Mouse (Mus musculus): ENCODE results near the gene Mycbpap. TPM values are rescaled to one million over a fixed set of nuclear protein-coding genes. Genes with fewer than 3 reads are reported as not detected.
A peak's percentile ranks its signal among the peaks of the same experiment; 100 is the strongest.

The Mycbpap gene
- polyA plus RNA-seq, 1 experiment from 2014 or later, result 1.9 TPM

- no peaks in the 10 kb centered on the region for H3K9me3 ChIP-seq
- peak overlapping the region; percentile 80 for H3K4me2 ChIP-seq
- H3K27me3 ChIP-seq (replicated peaks), result peaks cover 42% of the 10 kb centered on the region
- no peaks in the 10 kb centered on the region for H3K36me3 ChIP-seq
- H3K27ac ChIP-seq, result peak overlapping the region; percentile 92; the same call in 1 of the 2 replicates
- peak; percentile 14; the same call in 1 of the 2 replicates for ATAC-seq (ENCODE audit: insufficient read depth, low FRiP score, low read depth)
- no peak overlapping the region for H3K9ac ChIP-seq
- peaks cover 43% of the 10 kb centered on the region for H3K4me1 ChIP-seq
- WGBS, result under 1% methylated on average over 11 of the region's 11 CpGs
- H3K4me3 ChIP-seq (replicated peaks), result peak overlapping the region; percentile 58
These were observed 47.0 kb downstream of the Mycbpap start for GRCm38 (mm10) chr11:94474544-94474910.

DNA sequence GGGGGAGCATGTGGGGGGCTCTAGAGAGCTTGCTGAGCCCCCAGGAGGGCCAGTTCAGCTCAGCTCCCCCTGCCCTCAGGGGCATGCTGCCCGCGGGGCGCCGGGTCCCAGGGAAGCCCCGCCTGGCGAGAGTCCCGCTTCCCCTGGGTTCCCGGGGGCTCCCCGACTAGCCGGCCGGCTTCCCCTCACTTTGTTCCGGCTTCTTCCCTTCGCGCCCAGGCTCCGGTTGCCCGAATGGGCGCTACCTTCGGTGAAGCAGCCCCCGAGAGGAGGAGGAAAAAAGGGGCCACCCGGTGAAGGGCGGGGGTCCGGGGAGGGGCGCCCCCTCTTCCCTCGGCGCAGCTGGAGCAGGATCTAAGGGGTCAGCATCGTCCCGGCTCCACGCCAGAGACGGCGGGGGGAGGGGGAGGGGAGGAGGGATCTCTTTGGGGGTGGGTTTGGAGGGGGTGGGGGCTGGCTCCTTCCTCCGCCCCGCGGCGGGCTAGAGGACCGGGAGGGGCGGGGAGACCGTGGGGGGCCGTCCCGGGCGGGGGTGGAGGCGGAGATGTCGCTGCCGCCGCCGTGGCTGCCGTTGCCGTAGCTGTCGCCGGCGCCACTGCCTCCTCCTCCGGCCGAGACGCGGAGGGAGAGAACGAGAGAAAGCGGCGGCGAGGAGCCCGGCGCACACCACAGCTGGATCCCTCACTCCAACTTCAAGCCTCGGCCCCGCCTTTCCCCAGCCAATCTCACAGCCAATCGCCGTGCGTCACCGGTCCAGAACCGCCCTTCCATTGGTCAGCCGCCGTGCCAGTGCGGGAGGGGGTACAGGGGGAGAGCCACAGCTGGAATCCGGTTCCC, 47.6 kb downstream of the Mycbpap start, which contains the start of gene Cacna1g:
Cacna1g (minus strand) TSS at position 492 of the 837 bp plus-strand sequence.
- WGBS, result under 1% methylated on average over 55 of the region's 71 CpGs
- peak within 1 kb of the TSS; percentile 80 for H3K4me2 ChIP-seq
- peaks cover 42% of the 10 kb centered on the region for H3K27me3 ChIP-seq (replicated peaks)
- H3K4me3 ChIP-seq (replicated peaks), result peak within 1 kb of the TSS; percentile 58
- peak within 1 kb of the TSS; percentile 92 for H3K27ac ChIP-seq
- H3K4me1 ChIP-seq, result peaks cover 49% of the 10 kb centered on the region
- ATAC-seq (ENCODE audit: insufficient read depth, low FRiP score, low read depth), result peak; percentile 88
- no peaks in the 10 kb centered on the region for H3K36me3 ChIP-seq
- no peaks in the 10 kb centered on the region for H3K9me3 ChIP-seq
- H3K9ac ChIP-seq, result peak within 1 kb of the TSS; percentile 56

GRCm38 (mm10) chr11:94472916-94473706, 48.4 kb downstream of the Mycbpap start:
- Histone ChIP-seq H3K27ac (peak overlapping the region; percentile 92), H3K9me3 (no peaks in the 10 kb centered on the region), H3K4me1 (peaks cover 57% of the 10 kb centered on the region), H3K4me2 (peak overlapping the region; percentile 80), H3K4me3 (replicated peaks) (peak overlapping the region; percentile 58), H3K36me3 (no peaks in the 10 kb centered on the region), H3K27me3 (replicated peaks) (peaks cover 42% of the 10 kb centered on the region), H3K9ac (peak overlapping the region; percentile 56)
- WGBS, result under 1% methylated on average over 52 of the region's 52 CpGs
- ATAC-seq (ENCODE audit: insufficient read depth, low FRiP score, low read depth), result no peak

DNA sequence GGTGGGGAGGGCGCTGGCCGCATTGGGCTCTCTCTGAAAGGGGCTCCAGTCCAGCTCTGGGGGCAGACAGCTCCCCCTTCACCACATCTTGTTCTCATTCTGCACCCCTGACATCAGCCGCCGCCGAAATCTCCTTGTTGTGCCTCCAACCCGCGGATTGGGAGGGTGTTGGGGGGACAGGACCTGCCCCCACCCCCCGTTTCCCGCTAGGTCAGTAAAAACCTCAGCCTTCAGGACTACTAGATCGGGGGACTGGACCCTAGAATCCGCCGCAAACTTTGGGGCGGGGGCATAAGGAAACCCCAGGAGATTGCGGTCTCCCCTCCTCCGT, 49.0 kb downstream of the Mycbpap start:
- Histone ChIP-seq H3K4me1 (peaks cover 62% of the 10 kb centered on the region), H3K9me3 (no peaks in the 10 kb centered on the region), H3K36me3 (no peaks in the 10 kb centered on the region), H3K27me3 (replicated peaks) (peaks cover 40% of the 10 kb centered on the region), H3K9ac (peak overlapping the region; percentile 56; the same call in 1 of the 2 replicates), H3K27ac (peak overlapping the region; percentile 92; the same call in 1 of the 2 replicates), H3K4me3 (replicated peaks) (peak overlapping the region; percentile 58), H3K4me2 (peak overlapping the region; percentile 80)
- ATAC-seq (ENCODE audit: insufficient read depth, low FRiP score, low read depth), result no peak
- WGBS, result 0% methylated on average over 15 of the region's 15 CpGs

GRCm38 (mm10) chr11:94471740-94472584, 49.6 kb downstream of the Mycbpap start:
- peak overlapping the region; percentile 80 for H3K4me2 ChIP-seq
- 10% methylated on average over 17 of the region's 17 CpGs for WGBS
- peak overlapping the region; percentile 6; the same call in 1 of the 2 replicates for H3K27ac ChIP-seq
- H3K36me3 ChIP-seq, result no peaks in the 10 kb centered on the region
- H3K9ac ChIP-seq, result no peak overlapping the region; the same call in 1 of the 2 replicates
- peaks cover 40% of the 10 kb centered on the region for H3K27me3 ChIP-seq (replicated peaks)
- H3K4me3 ChIP-seq (replicated peaks), result peak overlapping the region; percentile 58
- ATAC-seq (ENCODE audit: insufficient read depth, low FRiP score, low read depth), result no peak
- H3K9me3 ChIP-seq, result no peaks in the 10 kb centered on the region
- peaks cover 66% of the 10 kb centered on the region for H3K4me1 ChIP-seq

- Histone ChIP-seq H3K27me3 (replicated peaks) (peaks cover 25% of the 10 kb centered on the region; the same call in 1 of the 2 replicates), H3K4me1 (peaks cover 62% of the 10 kb centered on the region), H3K36me3 (no peaks in the 10 kb centered on the region), H3K9ac (no peak overlapping the region), H3K4me2 (0 out of 2 replicates have a peak overlapping the region, but pooled peaks have one; percentile 80), H3K4me3 (replicated peaks) (no peak overlapping the region), H3K9me3 (no peaks in the 10 kb centered on the region), H3K27ac (0 out of 2 replicates have a peak overlapping the region, but pooled peaks have one; percentile 6)
- WGBS, result 39% methylated on average over 6 of the region's 7 CpGs
- ATAC-seq (ENCODE audit: insufficient read depth, low FRiP score, low read depth), result no peak
These were observed 51.2 kb downstream of the Mycbpap start for GRCm38 (mm10) chr11:94470391-94470790.

DNA sequence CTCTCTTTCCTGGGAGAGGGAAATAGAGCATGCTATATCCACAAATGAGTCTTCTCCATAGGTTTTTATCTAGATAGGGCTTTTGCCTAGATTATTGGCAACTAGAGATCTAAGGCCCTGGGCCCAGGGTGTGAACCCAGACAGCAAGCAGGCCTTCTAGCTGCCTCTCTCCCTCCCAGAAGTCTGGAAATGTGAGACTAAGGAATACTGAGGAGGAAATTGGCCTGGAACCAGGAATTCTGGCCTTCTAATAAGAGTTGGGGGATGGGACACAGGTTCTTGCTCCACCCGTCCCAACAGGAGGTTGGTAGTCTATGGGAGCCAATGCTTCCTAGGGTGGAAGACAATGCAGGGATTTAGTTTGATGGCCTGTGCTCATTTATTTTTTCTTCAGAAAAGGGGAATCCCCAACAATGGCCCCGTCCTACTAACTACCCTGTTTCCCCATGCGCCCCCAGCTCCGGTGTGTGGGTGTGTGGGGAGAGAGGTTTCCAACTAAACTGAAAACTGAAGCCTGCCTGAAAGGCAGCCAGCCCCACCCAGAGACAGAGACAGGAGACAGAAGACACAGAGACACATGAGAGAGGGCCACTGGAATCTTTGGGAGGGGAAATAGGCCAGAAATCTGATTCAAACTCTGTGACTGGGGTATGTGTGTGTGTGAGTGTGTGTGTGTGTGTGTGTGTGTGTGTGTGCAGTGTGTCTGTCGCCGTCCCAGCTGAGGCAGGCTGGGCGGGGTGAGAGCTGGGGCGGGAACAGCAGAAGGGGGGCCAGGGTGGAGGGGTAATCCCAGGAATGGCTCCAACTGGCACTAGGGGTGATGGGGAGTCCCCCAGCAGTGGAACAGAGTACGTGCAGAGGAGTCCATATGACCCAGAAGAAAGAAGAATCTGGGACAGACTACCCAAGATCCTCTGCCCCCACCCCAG, 52.1 kb downstream of the Mycbpap start:
- no peaks in the 10 kb centered on the region for H3K36me3 ChIP-seq
- H3K4me1 ChIP-seq, result peaks cover 61% of the 10 kb centered on the region
- peak overlapping the region; percentile 66 for H3K27ac ChIP-seq
- no peak overlapping the region for H3K9ac ChIP-seq
- ATAC-seq (ENCODE audit: insufficient read depth, low FRiP score, low read depth), result no peak
- no peaks in the 10 kb centered on the region for H3K9me3 ChIP-seq
- H3K4me2 ChIP-seq, result peak overlapping the region; percentile 25; the same call in 1 of the 2 replicates
- 28% methylated on average over 9 of the region's 9 CpGs for WGBS
- H3K27me3 ChIP-seq (replicated peaks), result peaks cover 17% of the 10 kb centered on the region; the same call in 1 of the 2 replicates
- no peak overlapping the region for H3K4me3 ChIP-seq (replicated peaks)

DNA sequence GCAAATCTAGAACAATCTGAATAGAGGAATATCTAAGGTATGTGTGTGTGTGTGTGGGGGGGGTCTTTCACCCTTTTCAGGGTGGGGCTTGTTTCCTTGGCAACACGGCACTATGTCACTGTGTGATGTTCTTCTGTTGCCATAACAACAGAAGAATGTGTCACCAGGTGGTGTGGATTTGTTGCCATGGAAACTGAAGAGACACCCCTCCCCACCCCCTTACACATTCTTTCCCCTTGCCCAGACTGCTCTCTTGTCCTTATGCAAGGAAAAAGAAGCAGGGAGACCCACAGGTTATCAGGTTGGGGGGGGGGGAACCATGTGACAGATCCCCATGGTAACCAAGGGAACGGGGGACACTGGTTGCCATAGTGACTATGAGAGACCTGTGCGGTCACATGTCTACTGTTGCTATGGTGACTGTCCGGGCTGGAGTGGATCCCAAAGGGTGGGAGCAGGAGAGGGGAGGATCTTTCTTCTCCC, 52.9 kb downstream of the Mycbpap start:
- Histone ChIP-seq H3K36me3 (no peaks in the 10 kb centered on the region), H3K4me1 (peaks cover 57% of the 10 kb centered on the region), H3K9me3 (no peaks in the 10 kb centered on the region), H3K9ac (no peak overlapping the region), H3K27ac (peak overlapping the region; percentile 66), H3K4me2 (no peak overlapping the region), H3K4me3 (replicated peaks) (no peak overlapping the region), H3K27me3 (replicated peaks) (peaks cover 13% of the 10 kb centered on the region; the same call in 1 of the 2 replicates)
- WGBS, result 24% methylated on average over 4 of the region's 4 CpGs
- ATAC-seq (ENCODE audit: insufficient read depth, low FRiP score, low read depth), result no peak

GRCm38 (mm10) chr11:94466333-94466855, 55.1 kb downstream of the Mycbpap start:
- Histone ChIP-seq H3K9me3 (no peaks in the 10 kb centered on the region), H3K36me3 (no peaks in the 10 kb centered on the region), H3K4me1 (peaks cover 38% of the 10 kb centered on the region), H3K4me3 (replicated peaks) (no peak overlapping the region), H3K4me2 (no peak overlapping the region), H3K27me3 (replicated peaks) (no peaks in the 10 kb centered on the region), H3K27ac (no peak overlapping the region), H3K9ac (no peak overlapping the region)
- ATAC-seq (ENCODE audit: insufficient read depth, low FRiP score, low read depth), result no peak
- WGBS, result 85% methylated on average over 17 of the region's 17 CpGs

DNA sequence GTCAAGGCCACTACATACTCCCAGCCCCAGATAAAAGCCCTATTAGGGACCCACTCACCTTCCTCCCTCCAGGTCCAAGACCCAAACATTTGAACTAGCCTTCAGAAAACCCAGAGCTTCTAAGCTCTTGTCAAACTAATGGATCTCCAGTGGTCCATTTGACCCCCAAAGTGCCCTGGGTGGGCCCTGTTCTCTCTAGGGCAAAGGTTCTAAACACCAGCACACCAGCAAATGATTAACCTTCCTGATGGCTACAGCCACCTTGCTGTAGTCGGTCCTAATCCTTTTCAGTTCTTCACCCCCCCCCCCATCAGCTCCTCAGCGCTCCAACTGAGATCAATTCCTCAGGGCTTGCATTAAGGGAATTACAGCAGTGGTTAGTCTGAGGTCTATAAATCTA, 57.4 kb downstream of the Mycbpap start:
- H3K9me3 ChIP-seq, result no peaks in the 10 kb centered on the region
- no peak overlapping the region for H3K9ac ChIP-seq
- H3K4me3 ChIP-seq (replicated peaks), result no peak overlapping the region
- peaks cover 28% of the 10 kb centered on the region for H3K4me1 ChIP-seq
- H3K36me3 ChIP-seq, result no peaks in the 10 kb centered on the region
- no peaks in the 10 kb centered on the region for H3K27me3 ChIP-seq (replicated peaks)
- H3K27ac ChIP-seq, result no peak overlapping the region
- ATAC-seq (ENCODE audit: insufficient read depth, low FRiP score, low read depth), result no peak
- 17% methylated on average over 2 of the region's 2 CpGs for WGBS
- H3K4me2 ChIP-seq, result no peak overlapping the region
